Mouse (Mus musculus) right cerebral cortex, postnatal 4 days (tissue): ENCODE results near the gene Sox11.

ENCODE experiments used
- DNase-seq: peaks from one replicate; pipeline ENCODE4 v3.0.0-alpha.2; 2022

Sox11 gene

GRCm38 (mm10) chr12:27335356-27336055, 6.9 kb downstream of the Sox11 start:
- DNase-seq: no peak

- no peak for DNase-seq
Observed at GRCm38 (mm10) chr12:27333590-27333989, 8.8 kb downstream of the Sox11 start.

- no peak for DNase-seq
Observed at GRCm38 (mm10) chr12:27323423-27323822, 19.0 kb downstream of the Sox11 start.

GRCm38 (mm10) chr12:27320705-27321104, 21.7 kb downstream of the Sox11 start:
- no peak for DNase-seq

- DNase-seq: no peak
Observed at GRCm38 (mm10) chr12:27312985-27313384, 29.4 kb downstream of the Sox11 start.

- DNase-seq: no peak
Observed at GRCm38 (mm10) chr12:27311854-27312466, 30.4 kb downstream of the Sox11 start.

- no peak for DNase-seq
Observed at GRCm38 (mm10) chr12:27311316-27311832, 31.0 kb downstream of the Sox11 start.

- DNase-seq: no peak
Observed at GRCm38 (mm10) chr12:27310703-27311102, 31.7 kb downstream of the Sox11 start.

- no peak for DNase-seq
Observed at GRCm38 (mm10) chr12:27309969-27310368, 32.4 kb downstream of the Sox11 start.

- DNase-seq: no peak
Observed at GRCm38 (mm10) chr12:27304713-27305437, 37.5 kb downstream of the Sox11 start.

GRCm38 (mm10) chr12:27303190-27303589, 39.2 kb downstream of the Sox11 start:
- DNase-seq: no peak

- DNase-seq: no peak
Observed at GRCm38 (mm10) chr12:27298721-27299120, 43.7 kb downstream of the Sox11 start.

- no peak for DNase-seq
Observed at GRCm38 (mm10) chr12:27294191-27294590, 48.2 kb downstream of the Sox11 start.

- no peak for DNase-seq
Observed at GRCm38 (mm10) chr12:27293736-27294135, 48.6 kb downstream of the Sox11 start.

GRCm38 (mm10) chr12:27293208-27293607, 49.2 kb downstream of the Sox11 start:
- no peak for DNase-seq
